Mouse (Mus musculus) liver, adult 2 months (tissue): ENCODE results near the gene Wnt4. TPM values are rescaled to one million over a fixed set of nuclear protein-coding genes. Genes with fewer than 3 reads are reported as not detected.

ENCODE experiments used
- DNase-seq: peaks from one replicate; pipeline ENCODE4 v3.0.0-alpha.2; 2011; ENCODE audit warnings: low read depth, low spot score; ENCODE audit errors: extremely low read depth
- H3K27ac ChIP-seq: fragments of 200-500 bp; replicated peaks from 2 replicates; pipeline ENCODE4 v1.5.1; 2012; ENCODE audit warnings: low read depth, mild to moderate bottlenecking, control low read depth, inconsistent platforms, low read length; ENCODE audit not compliant: insufficient read depth
- H3K27me3 ChIP-seq: fragments of 200-500 bp; 2 replicates; pipeline ENCODE4 v1.6.1; 2012; ENCODE audit warnings: mild to moderate bottlenecking, moderate library complexity, low read length, inconsistent platforms; ENCODE audit not compliant: control insufficient read depth, insufficient read depth
- H3K36me3 ChIP-seq: fragments of 200-500 bp; 2 replicates; pipeline ENCODE4 v1.6.1; 2012; ENCODE audit warnings: low read length, inconsistent platforms; ENCODE audit not compliant: control insufficient read depth, insufficient read depth
- H3K4me1 ChIP-seq: fragments of 200-500 bp; 2 replicates; pipeline ENCODE4 v1.6.1; 2011; ENCODE audit warnings: low read length; ENCODE audit not compliant: control insufficient read depth, insufficient read depth
- H3K4me3 ChIP-seq: fragments of 200-500 bp; 2 replicates; pipeline ENCODE4 v1.5.1; 2011; ENCODE audit warnings: low read depth, mild to moderate bottlenecking, control low read depth, low read length, moderate library complexity; ENCODE audit not compliant: insufficient read depth
- H3K79me2 ChIP-seq: fragments of 200-500 bp; 2 replicates; pipeline ENCODE4 v1.6.1; 2012; ENCODE audit warnings: inconsistent platforms, mild to moderate bottlenecking, low read length, moderate library complexity; ENCODE audit not compliant: control insufficient read depth, insufficient read depth
- H3K9ac ChIP-seq: fragments of 200-500 bp; 2 replicates; pipeline ENCODE4 v1.6.1; 2012; ENCODE audit warnings: low read depth, mild to moderate bottlenecking, control low read depth, inconsistent platforms, low read length
- CTCF ChIP-seq: fragments of 200-500 bp; IDR thresholded peaks from 2 replicates; pipeline ENCODE4 v1.5.1; 2011; ENCODE audit warnings: low read depth, low read length, control low read depth
- POLR2A ChIP-seq: fragments of 200-500 bp; IDR thresholded peaks from 2 replicates; pipeline ENCODE4 v1.6.1; 2011; ENCODE audit warnings: low read length, control low read depth; ENCODE audit not compliant: insufficient read depth; ENCODE audit errors: extremely low read depth
- WGBS: fragments of 180-500 bp; shearing (Covaris S2); methylation state at CpG from one replicate; pipeline ENCODE4 v1.1.7; 2018; 5-methylcytosine and 5-hydroxymethylcytosine counted together
- polyA plus RNA-seq: library from polyadenylated mRNA; depleted of rRNA; stranded (reverse); fragments of >200 nt; gene quantifications from 2 replicates; pipeline ENCODE4 v1.2.3, GENCODE M21; 2012; rRNA removed
- total RNA-seq: library from RNA; depleted of rRNA; stranded (reverse); fragments of >200 nt; gene quantifications from 2 replicates; pipeline ENCODE4 v1.2.3, GENCODE M21; 2014; rRNA removed

Gene Wnt4
- total and polyA plus RNA-seq, 2 experiments = 0.46 to 0.80 TPM

GRCm38 (mm10) chr4:137332051-137332450 is 54.8 kb downstream of the Wnt4 start:
- no peak overlapping the region for H3K9ac ChIP-seq
- H3K27me3 ChIP-seq = no peaks in the 10 kb centered on the region
- no peak for DNase-seq
- H3K27ac ChIP-seq = no peak overlapping the region
- H3K4me1 ChIP-seq = peaks cover 8% of the 10 kb centered on the region
- H3K4me3 ChIP-seq = no peak overlapping the region
- TF ChIP-seq POLR2A (no peak), CTCF (no peak)
- H3K36me3 ChIP-seq = peaks cover 56% of the 10 kb centered on the region
- H3K79me2 ChIP-seq = peaks cover 17% of the 10 kb centered on the region

DNA sequence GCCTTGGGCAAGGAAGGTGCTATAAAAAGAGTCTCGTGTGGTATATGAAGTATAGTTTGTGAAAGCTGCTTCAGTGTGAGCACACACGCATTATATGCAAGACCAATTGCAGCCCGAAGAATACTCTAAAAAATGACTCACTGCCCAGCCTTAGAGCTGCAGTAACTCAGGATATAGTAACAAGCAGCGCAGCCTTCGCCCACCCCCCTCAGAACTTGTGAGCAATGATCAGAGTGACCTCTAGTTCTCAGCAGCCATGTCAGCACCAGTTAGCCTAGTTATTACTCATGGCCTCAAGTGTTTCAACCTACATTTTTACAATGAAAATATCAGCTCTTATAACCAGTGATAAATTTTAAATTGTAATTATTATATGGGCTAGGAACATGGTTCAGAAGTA is 59.2 kb downstream of the Wnt4 start:
- Histone ChIP-seq H3K27ac (no peak overlapping the region), H3K27me3 (no peaks in the 10 kb centered on the region), H3K79me2 (peaks cover 35% of the 10 kb centered on the region), H3K9ac (no peak overlapping the region), H3K4me1 (peaks cover 19% of the 10 kb centered on the region), H3K36me3 (peaks cover 25% of the 10 kb centered on the region), H3K4me3 (no peak overlapping the region)
- WGBS = 85% methylated on average over 5 of the region's 5 CpGs
- no peak for TF ChIP-seq CTCF
- no peak for TF ChIP-seq POLR2A
- DNase-seq = no peak

DNA sequence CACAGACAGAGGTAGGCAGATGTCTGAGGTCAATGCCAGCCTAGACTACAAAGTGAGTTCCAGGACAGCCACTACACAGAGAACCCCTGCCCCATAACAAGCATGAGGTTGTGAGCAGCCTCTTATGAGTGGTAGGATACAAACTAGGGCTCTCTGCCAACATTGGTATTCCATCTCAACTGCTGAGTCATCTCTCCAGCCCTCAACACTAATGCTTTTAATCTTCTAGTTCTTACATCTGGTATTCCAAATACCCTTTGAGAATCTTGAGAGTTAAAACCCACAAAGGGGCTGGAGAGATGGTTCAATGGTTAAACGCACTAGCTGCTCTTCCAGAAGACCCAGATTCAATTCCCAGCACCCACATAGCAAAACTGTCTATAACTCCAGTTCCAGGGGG is 62.1 kb downstream of the Wnt4 start:
- TF ChIP-seq POLR2A = no peak
- TF ChIP-seq CTCF = no peak
- Histone ChIP-seq H3K36me3 (peaks cover 10% of the 10 kb centered on the region), H3K4me3 (no peak overlapping the region), H3K4me1 (peaks cover 23% of the 10 kb centered on the region), H3K9ac (no peak overlapping the region), H3K79me2 (peaks cover 44% of the 10 kb centered on the region), H3K27ac (no peak overlapping the region; the same call in 1 of the 2 replicates), H3K27me3 (no peaks in the 10 kb centered on the region)
- WGBS = 79% methylated on average over 1 of the region's 1 CpGs
- DNase-seq = peak; percentile 52

DNA sequence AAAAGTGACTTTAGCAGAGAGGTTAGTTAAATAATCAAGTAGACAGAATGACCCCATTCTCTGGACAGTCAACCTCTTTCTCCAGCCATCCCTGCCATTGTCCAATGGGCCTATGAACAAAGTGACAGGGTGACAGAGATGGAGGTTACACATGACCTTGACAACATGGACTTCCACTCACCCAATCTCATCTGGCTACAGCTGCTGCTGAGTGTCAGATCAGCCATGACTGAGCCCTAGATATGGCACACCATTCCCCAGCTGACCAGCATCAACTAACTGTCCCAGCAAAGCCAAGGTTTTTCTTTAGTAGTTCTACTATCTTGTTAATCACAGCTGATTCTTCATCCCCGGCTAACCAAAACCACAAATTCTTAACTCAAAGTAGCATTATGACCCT is 65.5 kb downstream of the Wnt4 start:
- H3K79me2 ChIP-seq = peaks cover 52% of the 10 kb centered on the region
- peaks cover 8% of the 10 kb centered on the region; the same call in 1 of the 2 replicates for H3K36me3 ChIP-seq
- H3K4me3 ChIP-seq = no peak overlapping the region
- H3K27me3 ChIP-seq = no peaks in the 10 kb centered on the region
- H3K27ac ChIP-seq = no peak overlapping the region
- no peak overlapping the region for H3K9ac ChIP-seq
- WGBS = 98% methylated on average over 1 of the region's 1 CpGs
- peaks cover 17% of the 10 kb centered on the region for H3K4me1 ChIP-seq
- DNase-seq = no peak
- no peak for TF ChIP-seq POLR2A
- TF ChIP-seq CTCF = no peak

DNA sequence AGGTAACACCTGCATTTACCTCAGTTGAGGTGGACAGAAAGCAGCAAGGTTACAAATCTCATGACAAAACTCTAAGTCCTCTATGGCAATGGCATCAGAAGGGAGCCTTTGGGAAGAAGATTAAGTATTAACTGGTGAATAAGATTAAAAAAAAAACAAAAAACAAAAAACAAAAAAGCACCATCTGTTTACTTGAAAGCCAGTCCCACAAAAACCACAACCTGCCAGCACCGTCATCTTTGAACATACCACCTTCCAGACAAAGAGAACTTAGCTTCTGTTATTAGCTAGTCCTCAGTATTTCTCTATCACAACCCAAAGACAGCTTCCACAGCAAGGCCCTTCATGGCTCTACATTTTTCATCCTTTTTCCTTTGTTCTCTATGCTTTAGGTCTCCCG is 67.8 kb downstream of the Wnt4 start:
- Histone ChIP-seq H3K27ac (no peak overlapping the region), H3K4me1 (peaks cover 10% of the 10 kb centered on the region)

GRCm38 (mm10) chr4:137345790-137346189 is 68.5 kb downstream of the Wnt4 start:
- H3K27me3 ChIP-seq = no peaks in the 10 kb centered on the region
- no peak overlapping the region for H3K4me3 ChIP-seq
- H3K4me1 ChIP-seq = peaks cover 12% of the 10 kb centered on the region
- WGBS = 100% methylated on average over 1 of the region's 1 CpGs
- H3K9ac ChIP-seq = no peak overlapping the region
- peaks cover 11% of the 10 kb centered on the region for H3K36me3 ChIP-seq
- peaks cover 44% of the 10 kb centered on the region for H3K79me2 ChIP-seq
- DNase-seq = peak; percentile 38
- no peak overlapping the region for H3K27ac ChIP-seq
- no peak for TF ChIP-seq POLR2A

More for the DNA sequence above, 67.8 kb downstream of the Wnt4 start:
- TF ChIP-seq POLR2A (no peak), CTCF (no peak)
- no peak overlapping the region for H3K9ac ChIP-seq
- WGBS = 84% methylated on average over 2 of the region's 2 CpGs
- peaks cover 8% of the 10 kb centered on the region for H3K36me3 ChIP-seq
- H3K79me2 ChIP-seq = peaks cover 44% of the 10 kb centered on the region
- no peak overlapping the region for H3K4me3 ChIP-seq
- H3K27me3 ChIP-seq = no peaks in the 10 kb centered on the region
- no peak for DNase-seq

Other genes with a start within 250 kb of the Wnt4 start
- 2.5 and 5.7 TPM in 2 replicates for gene Zbtb40, start 228.7 kb upstream of the Wnt4 start, total RNA-seq
- 3.9 and 5.1 TPM in 2 replicates for gene Zbtb40, start 228.7 kb upstream of the Wnt4 start, polyA plus RNA-seq
- 124 and 131 TPM in 2 replicates for gene Cdc42, start 80.2 kb downstream of the Wnt4 start, total RNA-seq
- 35.8 and 36.9 TPM in 2 replicates for gene Cdc42, start 80.2 kb downstream of the Wnt4 start, polyA plus RNA-seq
- not detected in 2 replicates for gene Cela3a, start 132.3 kb downstream of the Wnt4 start, total RNA-seq
- gene Cela3a, start 132.3 kb downstream of the Wnt4 start, polyA plus RNA-seq = not detected in 2 replicates
- gene Cela3b, start 153.1 kb downstream of the Wnt4 start, total RNA-seq = 16.6 and 59.5 TPM in 2 replicates
- gene Cela3b, start 153.1 kb downstream of the Wnt4 start, polyA plus RNA-seq = 0.42 and 1.0 TPM in 2 replicates
- not detected in 2 replicates for gene 1700013G24Rik, start 175.8 kb downstream of the Wnt4 start, total RNA-seq
- 0.09 TPM in 1 of 2 replicates, not detected in the other for gene 1700013G24Rik, start 175.8 kb downstream of the Wnt4 start, polyA plus RNA-seq
- 7.2 and 11.8 TPM in 2 replicates for gene Hspg2, start 191.3 kb downstream of the Wnt4 start, total RNA-seq
- gene Hspg2, start 191.3 kb downstream of the Wnt4 start, polyA plus RNA-seq = 7.2 and 7.6 TPM in 2 replicates